Mouse (Mus musculus) erythroblast, embryonic 14.5 days (primary cell): ENCODE measurements around the gene Hectd4.

ENCODE experiments used
- GATA1 ChIP-seq: IDR thresholded peaks from 2 replicates; pipeline ENCODE4 v1.6.1; 2012; ENCODE audit warnings: low read length, inconsistent platforms, mixed read lengths
- TAL1 ChIP-seq: IDR thresholded peaks from 3 replicates; pipeline ENCODE4 v1.6.1; 2012; ENCODE audit warnings: low read length, inconsistent platforms, mixed read lengths

DNA sequence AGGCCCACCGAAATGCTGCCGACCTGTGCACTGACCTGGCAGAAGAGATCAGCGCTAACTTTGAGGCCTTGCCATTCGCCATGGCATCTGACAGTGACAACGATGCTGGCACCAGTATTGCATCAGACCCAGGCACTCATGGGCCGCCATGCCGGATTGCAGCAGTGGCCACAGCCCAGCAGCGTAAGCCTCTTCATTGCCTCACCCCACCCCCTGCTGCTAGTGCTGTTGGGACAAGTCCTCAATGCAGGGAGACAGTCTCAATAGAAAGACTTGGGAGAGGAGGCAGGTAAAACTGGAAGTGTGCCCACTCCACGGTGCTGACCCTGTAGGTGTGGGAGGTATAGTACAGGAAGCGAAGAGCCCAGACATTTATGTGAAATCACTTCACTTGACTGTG is 111.7 kb downstream of the Hectd4 start:
- no peak for TF ChIP-seq TAL1
- TF ChIP-seq GATA1: no peak
